Mouse (Mus musculus) Patski (cell line): ENCODE data around the gene Gm45062. TPM values are rescaled to one million over a fixed set of nuclear protein-coding genes. Genes with fewer than 3 reads are reported as not detected.
"Not testable (repeated sequence)": the region's sequence is repeated elsewhere in the genome, so short reads cannot be mapped to it uniquely, and the experiment has no call there.

Source experiments
- ATAC-seq: fragments of 100-300 bp; one replicate; pipeline ENCODE4 v1.8.0; 2021
- CTCF ChIA-PET: fragments of 350-600 bp; sonication (Branson Sonifier 250); formaldehyde crosslinking; loops from one replicate; lab custom pipeline; 2022; ENCODE audit warnings: inconsistent platforms; lab: Charles Lee
- POLR2A ChIA-PET: fragments of 350-600 bp; sonication (Branson Sonifier 250); formaldehyde crosslinking; loops from one replicate; lab custom pipeline; 2022; ENCODE audit warnings: antibody characterized with exemption, inconsistent platforms; lab: Charles Lee
- DNase-seq: peaks from one replicate; pipeline ENCODE4 v3.0.0-alpha.2; 2011; ENCODE audit warnings: low read depth, low spot score
- H3K27me3 ChIP-seq: fragments of 371-371 bp; one replicate; pipeline ENCODE4 v1.5.1; 2021
- CTCF ChIP-seq: fragments of 100-300 bp; IDR thresholded peaks from one replicate; pipeline ENCODE4 v1.5.1; 2021
- in situ Hi-C: fragments of 300-500 bp; cut with MboI; formaldehyde crosslinking; loops from 3 replicates; pipeline ENCODE4 v1.11.1; 2018; ENCODE audit warnings: low pct_unique_long_range_greater_than_20kb, mixed read lengths
- polyA plus RNA-seq: library from polyadenylated mRNA; unstranded; gene quantifications from one replicate; pipeline ENCODE4 v1.2.3, GENCODE M21; 2021

Gene Gm45062
- polyA plus RNA-seq, 1 experiment from 2014 or later, result 3.9 TPM

DNA sequence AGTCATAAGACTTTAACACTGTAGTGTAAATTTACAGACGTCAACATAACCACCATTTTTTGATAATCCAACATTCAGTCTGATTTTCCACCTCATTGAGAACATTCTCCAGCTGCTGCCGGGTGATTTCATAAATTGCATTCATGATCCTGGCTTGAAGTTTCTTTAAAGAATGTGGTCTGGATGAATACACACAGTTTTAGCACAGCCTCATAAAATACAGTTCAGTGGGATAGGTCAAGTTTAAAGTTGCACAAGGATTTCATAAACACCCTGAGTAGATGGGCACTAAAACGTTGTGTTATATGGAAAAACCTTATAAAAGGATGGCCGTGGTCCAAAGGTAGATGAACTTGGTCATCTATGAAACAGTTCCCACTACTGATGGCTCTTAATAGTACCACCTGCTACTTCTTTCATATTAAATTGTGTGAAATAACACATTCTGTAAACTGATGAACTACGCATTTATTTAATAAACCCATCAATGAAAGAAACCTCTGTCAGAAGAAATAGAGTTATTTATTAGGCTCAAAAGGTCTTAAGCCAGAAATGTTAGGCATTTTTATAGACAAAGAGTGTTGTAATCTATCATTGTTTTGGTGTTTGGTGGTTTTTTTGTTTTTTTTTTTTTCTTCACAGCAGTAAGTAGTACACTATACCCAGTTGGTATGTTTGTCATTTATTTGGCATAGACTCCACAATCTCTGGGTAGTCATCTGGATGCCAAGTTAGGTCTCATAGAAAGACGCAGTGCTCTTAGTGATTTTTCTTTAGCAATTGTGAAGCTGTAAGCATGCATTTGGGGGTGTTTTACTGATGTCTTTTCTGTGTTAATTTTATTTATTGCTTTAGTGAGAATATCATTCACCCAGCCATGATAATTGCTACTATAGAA lies 48.9 kb downstream of the Gm45062 start:
- CTCF ChIA-PET, result interaction anchor here (1.4 to 1.6 kb wide), 2 partner anchors 17 to 33 kb away, joined by 3 read pairs; no protein-coding TSS in a partner anchor
- in situ Hi-C loops, result no loop called here
- POLR2A ChIA-PET, result interaction anchor here (0.7 kb wide), 1 partner anchor 99 kb away, joined by 3 read pairs; no protein-coding TSS in a partner anchor
- ATAC-seq (peak; percentile 93), DNase-seq (peak; percentile 68)
- TF ChIP-seq CTCF, result no peak
- no peaks in the 10 kb centered on the region for H3K27me3 ChIP-seq

DNA sequence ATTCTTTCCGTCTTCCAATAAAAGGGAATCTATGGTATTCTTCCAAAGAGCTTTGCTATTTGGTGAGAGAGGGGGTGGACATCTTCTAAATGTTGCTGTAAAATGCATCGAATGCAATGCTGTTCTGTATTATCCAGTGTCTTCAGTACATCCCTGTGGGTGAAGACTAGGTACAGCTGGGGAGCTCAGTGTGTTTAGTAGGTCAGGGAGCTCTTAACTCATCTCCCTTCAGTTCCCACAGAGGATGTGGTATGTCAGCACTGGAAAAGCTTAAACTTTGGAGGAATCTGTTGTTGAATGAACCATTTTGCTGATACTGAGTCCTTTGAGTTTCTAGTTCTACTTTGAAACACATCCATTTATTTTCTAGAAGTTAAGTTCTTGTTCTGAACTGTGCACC lies 53.3 kb downstream of the Gm45062 start:
- no peak for TF ChIP-seq CTCF
- POLR2A ChIA-PET, result no interaction called here
- CTCF ChIA-PET, result interaction anchor here (2.2 kb wide), 1 partner anchor 11 kb away, joined by 7 read pairs; no protein-coding TSS in a partner anchor
- H3K27me3 ChIP-seq, result no peaks in the 10 kb centered on the region
- in situ Hi-C loops, result no loop called here
- DNase-seq (no peak), ATAC-seq (no peak)

DNA sequence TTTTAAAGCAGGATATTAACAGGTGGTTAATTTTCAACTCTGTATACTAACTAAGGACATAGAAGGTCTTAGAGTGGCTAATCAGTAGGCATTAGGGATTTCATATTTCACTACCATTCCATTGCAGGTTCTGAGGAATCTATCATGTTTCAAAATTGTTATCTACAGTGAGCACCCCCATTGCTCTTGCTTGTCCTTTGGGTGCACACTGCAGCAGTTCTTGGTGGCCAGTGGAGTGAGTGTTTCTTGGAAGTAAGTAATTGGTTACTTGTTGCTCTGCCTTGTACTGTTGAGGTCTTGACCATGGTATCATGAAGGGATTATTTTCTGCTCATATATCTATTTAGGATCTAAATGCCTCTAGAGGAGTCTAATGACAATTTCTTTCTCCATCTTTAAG lies 57.0 kb downstream of the Gm45062 start:
- no peak for ATAC-seq
- POLR2A ChIA-PET, result no interaction called here
- H3K27me3 ChIP-seq, result no peaks in the 10 kb centered on the region
- no peak for TF ChIP-seq CTCF
- in situ Hi-C loops, result no loop called here
- DNase-seq, result no peak
- CTCF ChIA-PET, result no interaction called here

DNA sequence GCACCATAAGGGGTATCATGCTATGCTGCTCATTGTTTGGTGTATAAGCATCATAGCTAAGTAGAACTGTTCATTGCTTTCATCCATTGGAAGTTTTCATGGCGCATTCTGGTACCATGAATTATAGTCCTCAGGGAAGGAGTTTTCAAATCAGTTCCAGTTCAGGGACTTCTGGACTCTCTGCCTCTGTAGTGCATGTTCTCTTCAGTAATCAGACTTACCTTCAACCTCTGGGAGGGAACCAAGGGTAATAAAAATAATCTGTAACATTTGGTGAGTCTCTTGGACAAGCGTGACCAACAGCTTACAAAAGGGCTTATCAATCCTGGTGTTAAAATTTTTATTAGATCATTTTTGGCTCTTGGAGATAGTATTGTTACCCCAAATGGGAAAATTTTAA lies 60.3 kb downstream of the Gm45062 start:
- ATAC-seq (no peak), DNase-seq (no peak)
- in situ Hi-C loops, result no loop called here
- no peak for TF ChIP-seq CTCF
- no peaks in the 10 kb centered on the region for H3K27me3 ChIP-seq
- CTCF ChIA-PET, result interaction anchor here (0.9 kb wide), 1 partner anchor 44 kb away, joined by 3 read pairs; no protein-coding TSS in a partner anchor
- POLR2A ChIA-PET, result no interaction called here

DNA sequence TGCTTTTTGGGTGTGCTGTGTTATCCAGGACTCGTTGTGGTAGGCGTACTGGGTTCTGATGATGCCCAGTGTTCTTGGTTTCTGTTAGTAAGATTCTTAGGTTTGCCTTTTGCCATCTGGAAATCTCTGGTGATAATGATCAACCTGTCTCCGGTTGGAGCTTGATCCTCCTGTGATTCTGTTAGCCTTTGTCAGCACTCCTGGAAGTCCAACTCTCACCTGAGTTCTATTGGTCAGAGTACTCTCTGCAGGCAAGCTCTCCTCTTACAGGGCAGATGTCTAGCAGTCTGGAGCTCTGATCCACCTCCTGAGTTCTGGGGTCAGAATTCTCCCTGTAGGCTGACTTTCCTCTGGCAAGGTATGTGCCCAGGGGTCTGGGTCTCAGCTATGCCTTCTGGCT lies 72.2 kb downstream of the Gm45062 start:
- POLR2A ChIA-PET, CTCF ChIA-PET: not testable (repeated sequence)

DNA sequence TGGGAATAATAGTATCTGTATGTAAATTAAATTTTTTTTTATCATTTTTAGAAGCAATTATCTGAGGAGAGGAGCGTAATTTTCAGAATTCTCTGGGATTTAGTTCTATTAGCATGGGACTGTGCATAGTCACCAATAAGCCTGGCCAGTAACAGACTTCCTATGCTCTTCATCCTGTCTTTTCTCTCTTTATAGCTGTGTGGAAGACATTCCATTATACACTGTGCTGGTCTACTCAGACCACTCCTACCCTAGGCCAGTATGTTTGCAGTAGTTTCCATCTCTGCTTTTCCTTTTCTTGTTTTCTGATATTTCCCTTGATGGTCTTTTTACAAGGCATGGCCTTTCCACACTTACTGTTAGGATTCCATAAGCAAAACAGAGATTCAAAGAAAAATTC lies 74.1 kb downstream of the Gm45062 start:
- in situ Hi-C loops, result no loop called here
- DNase-seq (no peak), ATAC-seq (no peak)
- POLR2A ChIA-PET, result no interaction called here
- H3K27me3 ChIP-seq, result no peaks in the 10 kb centered on the region
- CTCF ChIA-PET, result interaction anchor here (0.8 kb wide), 1 partner anchor 10 kb away, joined by 3 read pairs; no protein-coding TSS in a partner anchor
- TF ChIP-seq CTCF, result no peak

More for the DNA sequence above, 72.2 kb downstream of the Gm45062 start:
- DNase-seq, H3K27me3 ChIP-seq, in situ Hi-C loops, ATAC-seq: not testable (repeated sequence)

DNA sequence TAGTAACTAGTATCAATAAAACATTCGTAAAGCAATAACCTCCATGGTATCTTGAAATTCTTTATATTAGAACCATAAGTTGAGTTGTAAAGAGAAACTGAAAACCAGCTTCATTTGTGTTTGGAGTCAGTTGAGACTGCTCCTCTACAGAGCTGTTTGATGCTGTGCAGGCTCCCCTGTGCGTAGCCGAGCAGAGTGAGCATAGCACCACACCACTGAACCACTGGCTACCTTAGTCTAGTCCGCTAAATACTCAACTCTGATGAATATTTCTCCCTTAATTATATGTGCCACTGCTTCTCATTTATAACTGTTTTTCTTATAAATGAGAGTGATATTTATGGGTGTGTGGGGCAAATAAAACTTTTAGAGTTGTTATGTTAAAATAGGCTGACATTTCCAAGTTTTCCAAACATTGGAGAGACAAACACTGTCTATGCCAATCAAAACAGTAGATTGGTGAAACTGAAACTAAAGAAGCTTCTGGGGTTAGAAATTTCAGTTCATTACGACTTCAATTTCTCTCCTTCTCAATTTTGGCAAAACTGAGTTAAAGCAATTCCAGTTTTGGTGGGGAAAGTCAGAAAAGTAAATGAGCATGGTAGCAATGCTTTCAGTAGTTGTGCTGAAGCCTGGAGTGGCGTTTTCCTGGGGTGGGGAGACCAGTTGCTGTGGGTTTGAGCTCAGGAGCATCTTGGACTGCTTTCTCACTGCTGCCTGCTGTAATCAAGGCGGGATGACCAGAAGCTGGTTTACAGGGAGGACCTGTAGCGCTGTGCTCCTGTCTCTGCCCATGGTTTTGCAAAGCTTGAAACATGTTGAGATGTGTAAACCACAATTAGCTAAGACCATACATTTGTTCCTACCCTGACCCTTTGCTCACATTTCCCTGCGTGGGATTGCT lies 77.5 kb downstream of the Gm45062 start:
- TF ChIP-seq CTCF, result no peak
- ChIA-PET CTCF (no interaction called here), POLR2A (interaction anchor here (1.0 kb wide), 1 partner anchor 12 kb away, joined by 3 read pairs; no protein-coding TSS in a partner anchor)
- DNase-seq, result no peak
- in situ Hi-C loops, result no loop called here
- no peaks in the 10 kb centered on the region for H3K27me3 ChIP-seq
- no peak for ATAC-seq

DNA sequence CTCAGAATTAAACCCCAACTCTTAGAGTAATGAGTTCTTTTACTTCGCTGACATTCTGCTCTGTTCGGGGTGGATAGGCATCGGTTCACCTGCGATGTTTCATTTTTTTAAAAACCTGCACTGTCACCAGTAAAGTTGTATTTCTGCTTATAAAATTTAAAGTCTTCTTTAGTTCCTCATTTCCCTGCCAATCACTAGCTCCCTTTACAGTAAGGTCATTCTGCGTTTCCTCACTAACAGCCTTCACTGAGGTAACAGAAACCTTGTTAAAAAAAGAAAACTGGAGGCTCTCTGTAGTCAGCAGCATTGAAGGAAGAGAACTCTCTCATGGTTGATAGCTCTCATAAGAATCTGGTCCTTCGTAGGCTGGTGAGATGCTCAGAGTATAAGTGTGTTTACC lies 80.2 kb downstream of the Gm45062 start:
- DNase-seq, result no peak
- ChIA-PET CTCF (interaction anchor here (1.5 kb wide), 1 partner anchor 13 kb away, joined by 3 read pairs; no protein-coding TSS in a partner anchor), POLR2A (no interaction called here)
- no peak for ATAC-seq
- TF ChIP-seq CTCF, result no peak
- in situ Hi-C loops, result no loop called here
- H3K27me3 ChIP-seq, result no peaks in the 10 kb centered on the region

DNA sequence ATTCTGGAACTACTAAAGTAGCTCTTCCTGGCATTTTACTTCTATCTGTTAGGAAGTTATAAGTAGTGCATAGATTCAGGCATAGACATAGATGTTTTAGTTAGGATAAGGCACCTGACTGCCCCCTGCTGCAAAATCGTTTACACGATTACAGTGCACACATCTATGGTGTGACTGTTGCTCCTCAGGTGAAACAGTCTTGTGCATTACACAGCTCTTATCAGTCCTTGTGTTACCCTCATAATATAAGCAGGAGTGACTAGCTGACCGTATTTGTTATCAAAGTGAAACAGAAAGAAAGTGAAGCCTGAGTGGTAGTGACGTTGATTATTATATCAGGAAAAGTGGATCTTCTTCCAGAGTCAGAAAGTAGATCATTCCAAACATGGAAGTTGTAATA lies 84.0 kb downstream of the Gm45062 start:
- ChIA-PET CTCF (interaction anchor here (1.1 to 1.2 kb wide), 2 partner anchors 10 to 93 kb away, joined by 3 read pairs; no protein-coding TSS in a partner anchor), POLR2A (no interaction called here)
- DNase-seq (no peak), ATAC-seq (no peak)
- in situ Hi-C loops, result no loop called here
- H3K27me3 ChIP-seq, result no peaks in the 10 kb centered on the region
- TF ChIP-seq CTCF, result no peak

DNA sequence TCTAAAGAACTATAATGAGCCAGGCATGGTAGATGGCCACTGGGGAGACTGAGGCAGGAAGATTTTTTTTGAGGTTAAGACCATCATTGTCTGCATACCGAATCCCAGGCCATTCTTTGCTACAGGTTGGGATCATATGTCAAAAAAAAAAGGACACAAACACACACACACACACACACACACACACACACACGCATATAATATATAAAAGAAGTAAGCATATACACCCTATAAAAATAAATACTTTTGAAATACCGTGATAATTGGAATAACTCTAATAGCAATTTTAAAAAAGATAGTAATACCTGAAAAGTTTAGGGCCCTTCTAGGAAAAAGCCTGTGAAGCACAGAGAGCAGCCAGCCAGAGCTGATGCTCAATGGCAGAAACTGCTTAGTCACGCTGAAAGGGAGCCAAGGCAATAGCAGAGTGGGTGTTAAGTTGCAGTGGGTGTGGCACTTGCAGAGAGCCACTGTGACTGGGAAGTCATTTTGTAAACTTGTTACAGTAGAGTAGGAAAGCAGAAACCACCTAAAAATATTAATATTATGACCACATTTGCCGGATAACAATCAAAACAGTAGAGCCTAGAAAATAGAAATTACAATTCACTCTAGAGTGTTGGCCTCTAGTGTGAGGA lies 86.1 kb downstream of the Gm45062 start:
- no peak for TF ChIP-seq CTCF
- DNase-seq, result no peak
- in situ Hi-C loops, result no loop called here
- ChIA-PET POLR2A (no interaction called here), CTCF (no interaction called here)
- ATAC-seq, result no peak
- H3K27me3 ChIP-seq, result no peaks in the 10 kb centered on the region
